Mouse (Mus musculus) adrenal gland, adult (tissue): ENCODE measurements around the gene Gm128.

Experiments used
- DNase-seq, 2 experiments: peaks; one replicate each; pipeline ENCODE4 v3.0.0; 2022 to 2023; ENCODE audit warnings: low spot score in 1 of 2; ENCODE audit not compliant: inconsistent age in 2 of 2

Gene Gm128

GRCm38 (mm10) chr3:95270766-95271364, 29.5 kb upstream of the Gm128 start:
- peak in 1 of 2 experiments; percentile 47 for DNase-seq

GRCm38 (mm10) chr3:95269789-95270188, 28.4 kb upstream of the Gm128 start:
- no peak for DNase-seq

- peak; percentile 60 to 89 for DNase-seq
Observed at GRCm38 (mm10) chr3:95267855-95268254, 26.5 kb upstream of the Gm128 start.

- DNase-seq = no peak
Observed at GRCm38 (mm10) chr3:95266052-95266451, 24.7 kb upstream of the Gm128 start.

GRCm38 (mm10) chr3:95264724-95265123, 23.3 kb upstream of the Gm128 start:
- DNase-seq = no peak

- peak; percentile 74 to 90 for DNase-seq
Observed at GRCm38 (mm10) chr3:95263089-95263739, 21.8 kb upstream of the Gm128 start.

GRCm38 (mm10) chr3:95261975-95262374, 20.6 kb upstream of the Gm128 start:
- no peak for DNase-seq

GRCm38 (mm10) chr3:95256931-95257330, 15.5 kb upstream of the Gm128 start:
- no peak for DNase-seq

GRCm38 (mm10) chr3:95250783-95251424, 9.5 kb upstream of the Gm128 start, which contains the start of gene Bnipl:
Gene Bnipl (minus strand): TSS chr3:95251193.
- no peak for DNase-seq

GRCm38 (mm10) chr3:95250361-95250760, 9.0 kb upstream of the Gm128 start:
- DNase-seq = no peak

- DNase-seq = no peak
Observed at GRCm38 (mm10) chr3:95247660-95248336, 6.4 kb upstream of the Gm128 start.

GRCm38 (mm10) chr3:95246465-95247231, 5.2 kb upstream of the Gm128 start:
- peak; percentile 62 to 88 for DNase-seq

- DNase-seq = no peak
Observed at GRCm38 (mm10) chr3:95243086-95243485, 1.7 kb upstream of the Gm128 start.

GRCm38 (mm10) chr3:95240900-95241299, 498 bp downstream of the Gm128 start:
- no peak for DNase-seq

- no peak for DNase-seq
Observed at GRCm38 (mm10) chr3:95239971-95240370, 1.4 kb downstream of the Gm128 start.

GRCm38 (mm10) chr3:95239022-95239421, 2.4 kb downstream of the Gm128 start:
- peak in 1 of 2 experiments; percentile 28 for DNase-seq

GRCm38 (mm10) chr3:95237541-95238099, 3.8 kb downstream of the Gm128 start:
- peak in 1 of 2 experiments; percentile 32 for DNase-seq

- peak in 1 of 2 experiments; percentile 32 for DNase-seq
Observed at GRCm38 (mm10) chr3:95235386-95236301, 5.8 kb downstream of the Gm128 start.

- peak in 1 of 2 experiments; percentile 60 for DNase-seq
Observed at GRCm38 (mm10) chr3:95233303-95233980, 8.0 kb downstream of the Gm128 start.
